ENCODE assay signal across 8 mouse cellular contexts in genomic region chr13:107847179-107848012, GRCm38 (mm10).
DNase-seq lines count a peak whose midpoint lies in the region; ATAC-seq and TF ChIP-seq lines count a peak whose summit lies in the region.

No protein-coding gene starts in this region.

- TF ChIP-seq CTCF in E14TG2a.4 (conservative IDR thresholded peaks at IDR 0.05; ENCODE audit: low read length), result no peak
- TF ChIP-seq CTCF in hindbrain, postnatal 0 days (IDR thresholded peaks at IDR 0.05; ENCODE audit: low read depth), result no peak
- TF ChIP-seq CTCF in lung, adult 2 months (IDR thresholded peaks at IDR 0.05; ENCODE audit: insufficient read depth, low read length), result no peak

- WGBS in embryonic facial prominence, embryonic 10.5 days, result 52% methylated on average over 18 of the region's 18 CpGs
- 28% methylated on average over 18 of the region's 18 CpGs for WGBS in hindbrain, postnatal 0 days
- 21% methylated on average over 18 of the region's 18 CpGs for WGBS in lung, adult 2 months

- no peak overlapping the region for H3K9ac ChIP-seq in hindbrain, postnatal 0 days (replicated peaks; ENCODE audit: low read length)

- H3K4me3 ChIP-seq in E14TG2a.4 (replicated peaks; ENCODE audit: low read length), result peak overlapping the region; percentile 66
- peak overlapping the region; percentile 25; the same call in 1 of the 2 replicates for H3K4me3 ChIP-seq in embryonic facial prominence, embryonic 10.5 days
- H3K4me3 ChIP-seq in hindbrain, postnatal 0 days (ENCODE audit: low read length), result no peak overlapping the region
- peak overlapping the region; percentile 28 for H3K4me3 ChIP-seq in lung, adult 2 months (replicated peaks; ENCODE audit: extremely low read depth, low read depth, low read length)

- no peaks in the 10 kb centered on the region for H3K36me3 ChIP-seq in E14TG2a.4 (ENCODE audit: insufficient read depth, low read length)
- H3K36me3 ChIP-seq in embryonic facial prominence, embryonic 10.5 days (replicated peaks), result no peaks in the 10 kb centered on the region
- H3K36me3 ChIP-seq in hindbrain, postnatal 0 days (ENCODE audit: insufficient read depth, low read length), result no peaks in the 10 kb centered on the region
- no peaks in the 10 kb centered on the region for H3K36me3 ChIP-seq in splenic B cell, adult 2 months (ENCODE audit: control insufficient read depth, insufficient read depth, low read length, poor library complexity, severe bottlenecking)

- H3K27ac ChIP-seq in embryonic facial prominence, embryonic 10.5 days (replicated peaks), result peak overlapping the region; percentile 65
- H3K27ac ChIP-seq in hindbrain, postnatal 0 days, result no peak overlapping the region

- TF ChIP-seq POLR2A in lung, adult 2 months (IDR thresholded peaks at IDR 0.05; ENCODE audit: borderline replicate concordance, extremely low read depth, low read depth, low read length), result no peak

- no peaks in the 10 kb centered on the region for H3K27me3 ChIP-seq in E14TG2a.4 (ENCODE audit: insufficient read depth, low read length)
- no peaks in the 10 kb centered on the region for H3K27me3 ChIP-seq in embryonic facial prominence, embryonic 10.5 days (replicated peaks; ENCODE audit: low read depth, poor library complexity, severe bottlenecking)
- no peaks in the 10 kb centered on the region for H3K27me3 ChIP-seq in hindbrain, postnatal 0 days (ENCODE audit: insufficient read depth, low read length)
- no peaks in the 10 kb centered on the region for H3K27me3 ChIP-seq in splenic B cell, adult 2 months (ENCODE audit: control insufficient read depth, insufficient read depth, low read length, poor library complexity, severe bottlenecking)

- ATAC-seq in hindbrain, postnatal 0 days, result peak; percentile 32; the same call in 1 of the 2 replicates

- peaks cover 49% of the 10 kb centered on the region for H3K4me1 ChIP-seq in E14TG2a.4 (replicated peaks; ENCODE audit: low read depth, low read length)
- peaks cover 79% of the 10 kb centered on the region for H3K4me1 ChIP-seq in embryonic facial prominence, embryonic 10.5 days
- peaks cover 8% of the 10 kb centered on the region for H3K4me1 ChIP-seq in hindbrain, postnatal 0 days (ENCODE audit: insufficient read depth, low read length)
- H3K4me1 ChIP-seq in lung, adult 2 months (ENCODE audit: control insufficient read depth, insufficient read depth, low read length), result peaks cover 37% of the 10 kb centered on the region

- H3K9me3 ChIP-seq in E14TG2a.4 (ENCODE audit: low read length), result no peaks in the 10 kb centered on the region
- H3K9me3 ChIP-seq in embryonic facial prominence, embryonic 10.5 days, result no peaks in the 10 kb centered on the region
- no peaks in the 10 kb centered on the region for H3K9me3 ChIP-seq in hindbrain, postnatal 0 days (ENCODE audit: low read length)

- DNase-seq in embryonic facial prominence, embryonic 10.5 days (ENCODE audit: low spot score), result no peak
- DNase-seq in hindbrain, postnatal 0 days (ENCODE audit: low spot score), result peak; percentile 33
- DNase-seq in lung, adult 2 months, result peak; percentile 44
- DNase-seq in splenic B cell, adult 2 months (ENCODE audit: low read depth, low spot score), result peak; percentile 17
- no peak for DNase-seq in ovary, postnatal 14 days (ENCODE audit: low spot score)
- DNase-seq in cerebellum, postnatal 36 days, result no peak
- DNase-seq in layer of hippocampus, postnatal 25 days (ENCODE audit: extremely low spot score in 1 of 2, low spot score in 1 of 2), result no peak

- H3K4me2 ChIP-seq in hindbrain, postnatal 0 days (ENCODE audit: low read depth, low read length), result peak overlapping the region; percentile 41

Comparison
In these comparisons a context has a peak if more than half of its experiments do, and no peak if none do; other contexts are left out.
1. DNase-seq: peak in hindbrain, postnatal 0 days (single experiment), lung, adult 2 months (single experiment) and splenic B cell, adult 2 months (single experiment); none in embryonic facial prominence, embryonic 10.5 days (single experiment), ovary, postnatal 14 days (single experiment), cerebellum, postnatal 36 days (0 of 2) and layer of hippocampus, postnatal 25 days (0 of 2).